Mouse (Mus musculus) heart, embryonic 11.5 days (tissue): ENCODE results near the gene C1qtnf5. TPM values are rescaled to one million over a fixed set of nuclear protein-coding genes. Genes with fewer than 3 reads are reported as not detected.
"Not testable (repeated sequence)": the region's sequence is repeated elsewhere in the genome, so short reads cannot be mapped to it uniquely, and the experiment has no call there.

Experiments used
- ATAC-seq: fragments of 200-750 bp; cut with Nextera tagmentation; replicated peaks from 2 replicates; pipeline ENCODE4 v1.8.0; 2017; ENCODE audit warnings: moderate library complexity; ENCODE audit not compliant: insufficient number of reproducible peaks, low FRiP score, low TSS enrichment
- H3K27ac ChIP-seq: fragments of 300-500 bp; sonication (generic); 2 replicates; pipeline ENCODE4 v1.5.1; 2014; ENCODE audit warnings: mild to moderate bottlenecking, low read depth, low read length
- H3K27me3 ChIP-seq: fragments of 300-500 bp; sonication (generic); 2 replicates; pipeline ENCODE4 v1.6.1; 2014; ENCODE audit warnings: mild to moderate bottlenecking, low read length, mixed read lengths; ENCODE audit not compliant: control insufficient read depth, insufficient read depth
- H3K36me3 ChIP-seq: fragments of 300-500 bp; sonication (generic); 2 replicates; pipeline ENCODE4 v1.6.1; 2014; ENCODE audit warnings: mild to moderate bottlenecking, low read length, moderate library complexity, mixed read lengths; ENCODE audit not compliant: control insufficient read depth, insufficient read depth
- H3K4me1 ChIP-seq: fragments of 300-500 bp; sonication (generic); 2 replicates; pipeline ENCODE4 v1.6.1; 2014; ENCODE audit warnings: low read length; ENCODE audit not compliant: control insufficient read depth, insufficient read depth
- H3K4me2 ChIP-seq: fragments of 300-500 bp; sonication (generic); 2 replicates; pipeline ENCODE4 v1.6.1; 2014; ENCODE audit warnings: mild to moderate bottlenecking, moderate library complexity
- H3K4me3 ChIP-seq: fragments of 300-500 bp; sonication (generic); 2 replicates; pipeline ENCODE4 v1.5.1; 2014; ENCODE audit warnings: low read depth, low read length
- H3K9ac ChIP-seq: fragments of 300-500 bp; sonication (generic); 2 replicates; pipeline ENCODE4 v1.6.1; 2014; ENCODE audit warnings: mild to moderate bottlenecking, low read depth, low read length, moderate library complexity
- H3K9me3 ChIP-seq: fragments of 300-500 bp; sonication (generic); replicated peaks from 2 replicates; pipeline ENCODE4 v1.6.1; 2016; ENCODE audit warnings: low read length; ENCODE audit not compliant: control insufficient read depth
- WGBS: fragments of 180-500 bp; shearing (Covaris S2); extraction: QIAGEN DNeasy Blood & Tissue Kit; methylation state at CpG from one replicate; pipeline ENCODE4 v1.1.7; 2014; ENCODE audit not compliant: insufficient replicate concordance; 5-methylcytosine and 5-hydroxymethylcytosine counted together
- polyA plus RNA-seq: library from polyadenylated mRNA; unstranded; fragments of >200 nt; fragmentation: Nextera tagmentation; extraction: Ambion mirVana; gene quantifications from 2 replicates; pipeline ENCODE4 v1.2.1, GENCODE M21; 2014

Gene C1qtnf5
- polyA plus RNA-seq, 1 experiment from 2014 or later, result 0.43 TPM

GRCm38 (mm10) chr9:44106182-44106581, 863 bp upstream of the C1qtnf5 start:
- peaks cover 42% of the 10 kb centered on the region for H3K4me1 ChIP-seq
- H3K9me3 ChIP-seq, result no peaks in the 10 kb centered on the region
- no peak overlapping the region for H3K4me2 ChIP-seq
- ATAC-seq, result no peak
- no peak overlapping the region for H3K27ac ChIP-seq
- 92% methylated on average over 7 of the region's 7 CpGs for WGBS
- H3K4me3 ChIP-seq, result no peak overlapping the region
- H3K9ac ChIP-seq, result no peak overlapping the region
- H3K36me3 ChIP-seq, result 0 out of 2 replicates have a peak, but pooled peaks cover 4% of the 10 kb centered on the region
- H3K27me3 ChIP-seq, result no peaks in the 10 kb centered on the region

- WGBS, result 79% methylated on average over 4 of the region's 4 CpGs
- Histone ChIP-seq H3K4me2 (peak overlapping the region; percentile 43; the same call in 1 of the 2 replicates), H3K4me1 (peaks cover 42% of the 10 kb centered on the region), H3K27me3 (no peaks in the 10 kb centered on the region), H3K9ac (no peak overlapping the region), H3K9me3 (no peaks in the 10 kb centered on the region), H3K36me3 (0 out of 2 replicates have a peak, but pooled peaks cover 4% of the 10 kb centered on the region), H3K27ac (no peak overlapping the region), H3K4me3 (no peak overlapping the region)
- ATAC-seq, result no peak
Observed at GRCm38 (mm10) chr9:44106596-44106995, 449 bp upstream of the C1qtnf5 start.

GRCm38 (mm10) chr9:44107557-44108179, 623 bp downstream of the C1qtnf5 start:
- Histone ChIP-seq H3K27me3 (no peaks in the 10 kb centered on the region), H3K4me3 (peak overlapping the region; percentile 5; the same call in 1 of the 2 replicates), H3K4me2 (peak overlapping the region; percentile 43), H3K9ac (peak overlapping the region; percentile 49; the same call in 1 of the 2 replicates), H3K36me3 (0 out of 2 replicates have a peak, but pooled peaks cover 4% of the 10 kb centered on the region), H3K27ac (no peak overlapping the region), H3K9me3 (no peaks in the 10 kb centered on the region), H3K4me1 (peaks cover 42% of the 10 kb centered on the region)
- WGBS, result 44% methylated on average over 25 of the region's 25 CpGs
- ATAC-seq, result no peak

- Histone ChIP-seq H3K9ac (peak overlapping the region; percentile 54; the same call in 1 of the 2 replicates), H3K4me1 (peaks cover 42% of the 10 kb centered on the region), H3K27me3 (no peaks in the 10 kb centered on the region), H3K4me2 (no peak overlapping the region; the same call in 1 of the 2 replicates), H3K9me3 (no peaks in the 10 kb centered on the region), H3K36me3 (0 out of 2 replicates have a peak, but pooled peaks cover 4% of the 10 kb centered on the region), H3K27ac (no peak overlapping the region), H3K4me3 (no peak overlapping the region)
- no peak for ATAC-seq
- 81% methylated on average over 31 of the region's 31 CpGs for WGBS
Observed at GRCm38 (mm10) chr9:44108269-44109055, 1.4 kb downstream of the C1qtnf5 start.

GRCm38 (mm10) chr9:44109360-44110095, 2.5 kb downstream of the C1qtnf5 start:
- Histone ChIP-seq H3K36me3 (0 out of 2 replicates have a peak, but pooled peaks cover 4% of the 10 kb centered on the region), H3K27me3 (no peaks in the 10 kb centered on the region), H3K27ac (no peak overlapping the region), H3K4me3 (peak overlapping the region; percentile 22; the same call in 1 of the 2 replicates), H3K9me3 (no peaks in the 10 kb centered on the region), H3K4me1 (peaks cover 42% of the 10 kb centered on the region), H3K9ac (peak overlapping the region; percentile 54), H3K4me2 (peak overlapping the region; percentile 56)
- ATAC-seq, result no peak
- WGBS, result 31% methylated on average over 9 of the region's 9 CpGs

- H3K27ac ChIP-seq, H3K9ac ChIP-seq, H3K36me3 ChIP-seq, H3K27me3 ChIP-seq, H3K9me3 ChIP-seq, ATAC-seq: not testable (repeated sequence)
- Histone ChIP-seq H3K4me1 (peaks cover 37% of the 10 kb centered on the region), H3K4me2 (peak overlapping the region; percentile 64), H3K4me3 (0 out of 2 replicates have a peak overlapping the region, but pooled peaks have one; percentile 5)
- 55% methylated on average over 10 of the region's 12 CpGs for WGBS
Observed at GRCm38 (mm10) chr9:44111909-44112308, 4.9 kb downstream of the C1qtnf5 start.

- Histone ChIP-seq H3K27ac (peak within 1 kb of the TSS; percentile 66), H3K4me3 (peak within 1 kb of the TSS; percentile 82), H3K4me2 (peak within 1 kb of the TSS; percentile 64), H3K36me3 (0 out of 2 replicates have a peak, but pooled peaks cover 4% of the 10 kb centered on the region), H3K9me3 (no peaks in the 10 kb centered on the region), H3K27me3 (no peaks in the 10 kb centered on the region), H3K4me1 (peaks cover 23% of the 10 kb centered on the region), H3K9ac (peak within 1 kb of the TSS; percentile 93)
- under 1% methylated on average over 51 of the region's 51 CpGs for WGBS
- peak; percentile 92 for ATAC-seq
Observed at GRCm38 (mm10) chr9:44113105-44113789, 6.2 kb downstream of the C1qtnf5 start, which contains the start of the genes Gm49380 and Rnf26. Gene Gm49380, minus strand, starts transcription at chr9:44113500. Gene Rnf26, minus strand, starts transcription at chr9:44113517.
